Mouse (Mus musculus) kidney, embryonic 16.5 days (tissue): Measurements from ENCODE around the gene Deaf1. TPM values are rescaled to one million over a fixed set of nuclear protein-coding genes. Genes with fewer than 3 reads are reported as not detected.

Source experiments
- ATAC-seq: fragments of 200-750 bp; cut with Nextera tagmentation; 2 replicates; pipeline ENCODE4 v1.8.0; 2017; ENCODE audit warnings: moderate TSS enrichment; ENCODE audit not compliant: low FRiP score, low TSS enrichment
- H3K27ac ChIP-seq: fragments of 300-500 bp; sonication (generic); 2 replicates; pipeline ENCODE4 v1.5.1; 2014; ENCODE audit warnings: low read length
- H3K27me3 ChIP-seq: fragments of 300-500 bp; sonication (generic); 2 replicates; pipeline ENCODE4 v1.6.1; 2014; ENCODE audit warnings: low read length, control low read depth, mixed read lengths; ENCODE audit not compliant: insufficient read depth
- H3K36me3 ChIP-seq: fragments of 300-500 bp; sonication (generic); 2 replicates; pipeline ENCODE4 v1.6.1; 2014; ENCODE audit warnings: low read length, control low read depth, mixed read lengths; ENCODE audit not compliant: insufficient read depth
- H3K4me1 ChIP-seq: fragments of 300-500 bp; sonication (generic); 2 replicates; pipeline ENCODE4 v1.6.1; 2014; ENCODE audit warnings: low read length, control low read depth, mixed read lengths; ENCODE audit not compliant: insufficient read depth
- H3K4me2 ChIP-seq: fragments of 300-500 bp; sonication (generic); replicated peaks from 2 replicates; pipeline ENCODE4 v1.6.1; 2014; ENCODE audit warnings: low read depth, low read length
- H3K4me3 ChIP-seq: fragments of 300-500 bp; sonication (generic); 2 replicates; pipeline ENCODE4 v1.5.1; 2014; ENCODE audit warnings: mild to moderate bottlenecking, low read length
- H3K9ac ChIP-seq: fragments of 300-500 bp; sonication (generic); replicated peaks from 2 replicates; pipeline ENCODE4 v1.6.1; 2014; ENCODE audit warnings: low read length
- H3K9me3 ChIP-seq: fragments of 300-500 bp; sonication (generic); 2 replicates; pipeline ENCODE4 v1.6.1; 2016; ENCODE audit warnings: low read length, control low read depth
- WGBS: fragments of 180-500 bp; shearing (Covaris S2); extraction: QIAGEN DNeasy Blood & Tissue Kit; methylation state at CpG from one replicate; pipeline ENCODE4 v1.1.7; 2014; 5-methylcytosine and 5-hydroxymethylcytosine counted together
- polyA plus RNA-seq: library from polyadenylated mRNA; unstranded; fragments of >200 nt; fragmentation: Nextera tagmentation; extraction: Ambion mirVana; gene quantifications from 2 replicates; pipeline ENCODE4 v1.2.1, GENCODE M21; 2015

The Deaf1 gene
- 77.4 and 87.5 TPM in 2 replicates for polyA plus RNA-seq

DNA sequence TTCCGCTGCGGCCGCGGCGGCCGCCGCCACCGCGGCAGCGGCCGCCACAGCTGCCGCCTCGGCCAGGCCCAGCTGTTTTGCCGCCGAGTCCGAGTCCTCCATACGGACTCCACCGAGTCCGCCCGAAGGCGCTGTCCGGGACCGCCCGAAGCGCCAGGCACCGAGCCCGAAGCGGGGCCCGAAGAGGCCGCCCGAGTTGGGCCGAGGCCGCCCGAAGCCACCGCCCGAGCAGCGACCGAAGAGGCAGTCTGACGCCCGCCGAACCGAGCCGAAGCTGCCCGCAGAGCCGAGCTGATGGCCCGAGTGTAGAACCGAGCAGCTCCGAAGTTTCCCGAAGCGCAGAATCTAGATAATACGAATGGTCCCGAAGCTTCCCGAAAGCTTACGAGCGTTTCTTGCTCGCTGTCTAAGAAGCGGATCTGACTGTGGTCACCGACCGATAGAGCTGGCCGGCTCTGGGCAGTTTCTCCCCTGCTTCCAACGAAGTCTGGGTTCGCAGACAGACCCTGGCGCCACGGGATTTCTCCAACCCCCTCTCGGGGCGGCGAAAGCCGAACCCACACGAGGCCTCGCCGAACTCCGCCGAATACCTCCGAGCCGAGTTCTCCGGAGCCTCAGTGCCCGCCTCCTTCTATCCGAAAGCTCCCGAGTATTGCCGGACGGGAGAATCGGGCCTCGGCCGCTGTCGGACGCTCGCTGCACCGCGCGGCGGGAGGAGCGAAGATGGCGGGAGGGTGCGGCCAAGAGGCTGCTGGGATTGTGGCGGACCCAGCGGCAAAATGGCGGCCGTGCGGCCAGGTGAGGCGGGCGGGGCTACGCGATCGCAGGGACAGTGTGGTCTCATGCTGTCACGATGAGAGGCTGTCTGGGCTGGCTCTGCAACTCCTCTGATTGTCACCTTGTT is at the start of gene Deaf1, which contains the start of gene Tmem80:
Deaf1 (minus strand) TSS at position 222 of the 904 bp plus-strand sequence.
Tmem80 (plus strand) TSS at position 271 of the 904 bp plus-strand sequence.
- Histone ChIP-seq H3K27ac (peak within 1 kb of the TSS; percentile 100), H3K4me1 (peaks cover 28% of the 10 kb centered on the region), H3K27me3 (no peaks in the 10 kb centered on the region), H3K4me2 (peak within 1 kb of the TSS; percentile 82), H3K36me3 (peaks cover 13% of the 10 kb centered on the region), H3K9ac (peak within 1 kb of the TSS; percentile 95), H3K9me3 (no peaks in the 10 kb centered on the region), H3K4me3 (peak within 1 kb of the TSS; percentile 69)
- WGBS, result under 1% methylated on average over 105 of the region's 105 CpGs
- ATAC-seq, result peak; percentile 96

DNA sequence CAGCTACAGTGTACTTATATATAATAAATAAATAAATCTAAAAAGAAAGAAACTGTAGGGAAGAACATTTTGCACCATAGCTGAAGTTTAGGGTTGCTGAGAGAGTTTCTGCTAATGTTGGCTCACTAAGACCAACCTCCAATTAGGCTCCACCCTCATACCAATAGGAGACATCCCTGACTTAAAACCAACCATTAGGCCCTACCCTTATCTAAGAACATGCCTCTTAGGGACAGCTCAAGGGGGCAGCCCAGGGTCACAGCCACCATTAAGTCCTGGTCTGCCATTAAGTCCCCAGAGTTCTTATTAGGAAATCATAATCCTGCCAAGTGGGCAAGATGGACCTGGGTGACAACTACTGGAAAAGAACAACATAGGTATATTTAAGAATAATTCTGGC is 46.9 kb upstream of the Deaf1 start:
- Histone ChIP-seq H3K4me1 (0 out of 2 replicates have a peak, but pooled peaks cover 5% of the 10 kb centered on the region), H3K4me2 (no peak overlapping the region), H3K9ac (no peak overlapping the region), H3K27me3 (no peaks in the 10 kb centered on the region), H3K9me3 (no peaks in the 10 kb centered on the region), H3K27ac (no peak overlapping the region), H3K36me3 (no peaks in the 10 kb centered on the region), H3K4me3 (no peak overlapping the region)
- ATAC-seq, result no peak

DNA sequence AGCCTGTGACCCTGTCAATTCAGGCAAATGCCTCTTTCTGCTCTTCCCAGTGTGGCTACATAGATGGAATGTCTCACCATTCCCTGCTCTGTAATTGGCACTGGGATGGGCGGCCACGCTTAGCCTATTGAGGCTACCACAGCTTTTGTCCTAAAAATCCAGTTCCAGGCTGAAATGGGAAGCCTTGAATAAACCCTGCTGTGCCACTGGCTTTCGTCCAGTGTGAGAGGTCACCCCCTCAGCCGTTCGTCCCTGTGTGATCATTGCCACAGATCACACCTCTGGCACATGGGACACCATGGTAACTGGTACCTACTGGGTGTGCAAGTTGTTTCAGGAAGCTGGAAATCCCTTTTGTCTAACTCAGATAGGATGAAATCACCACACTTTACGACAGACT is 46.1 kb upstream of the Deaf1 start:
- no peaks in the 10 kb centered on the region for H3K36me3 ChIP-seq
- H3K4me2 ChIP-seq, result no peak overlapping the region
- no peak overlapping the region for H3K9ac ChIP-seq
- 64% methylated on average over 6 of the region's 6 CpGs for WGBS
- no peaks in the 10 kb centered on the region for H3K27me3 ChIP-seq
- ATAC-seq, result no peak
- H3K4me3 ChIP-seq, result no peak overlapping the region
- H3K4me1 ChIP-seq, result 0 out of 2 replicates have a peak, but pooled peaks cover 5% of the 10 kb centered on the region
- no peaks in the 10 kb centered on the region for H3K9me3 ChIP-seq
- no peak overlapping the region for H3K27ac ChIP-seq

DNA sequence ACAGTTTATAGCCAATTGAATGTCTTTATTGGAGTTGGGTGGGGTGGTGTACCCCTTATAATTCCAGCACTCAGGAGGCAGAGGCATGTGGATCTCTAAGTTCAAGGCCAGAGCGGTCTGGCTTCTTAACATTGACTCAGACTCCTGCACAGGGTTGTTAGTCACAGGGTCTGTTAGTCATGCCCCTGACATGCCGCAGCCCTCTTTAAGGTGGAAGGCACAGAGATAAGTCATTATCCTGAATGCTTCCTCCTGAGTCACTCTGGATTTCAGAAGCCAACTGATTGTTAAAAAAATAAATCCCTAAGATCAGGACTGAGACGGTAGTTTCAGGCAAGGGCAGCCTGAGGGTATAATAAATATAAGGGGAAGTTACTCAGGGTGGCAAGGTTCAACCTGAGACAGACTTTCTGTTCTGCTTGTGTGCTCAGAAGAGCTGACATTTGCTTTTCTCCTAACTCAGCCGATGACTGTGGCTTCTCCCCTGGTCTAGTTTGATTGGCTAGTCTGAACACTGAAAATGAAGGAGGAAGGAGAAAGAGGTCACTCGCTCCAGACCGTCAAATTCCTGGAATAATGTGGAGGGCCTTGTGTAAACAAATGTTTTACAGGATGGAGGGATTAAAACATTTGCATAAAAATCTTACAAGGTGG is 44.6 kb upstream of the Deaf1 start:
- no peak for ATAC-seq
- no peaks in the 10 kb centered on the region for H3K27me3 ChIP-seq
- no peak overlapping the region for H3K4me3 ChIP-seq
- no peaks in the 10 kb centered on the region for H3K36me3 ChIP-seq
- WGBS, result 43% methylated on average over 6 of the region's 6 CpGs
- no peak overlapping the region for H3K4me2 ChIP-seq
- peak overlapping the region; percentile 3; the same call in 1 of the 2 replicates for H3K27ac ChIP-seq
- H3K9me3 ChIP-seq, result no peaks in the 10 kb centered on the region
- H3K4me1 ChIP-seq, result 0 out of 2 replicates have a peak, but pooled peaks cover 5% of the 10 kb centered on the region
- H3K9ac ChIP-seq, result no peak overlapping the region

DNA sequence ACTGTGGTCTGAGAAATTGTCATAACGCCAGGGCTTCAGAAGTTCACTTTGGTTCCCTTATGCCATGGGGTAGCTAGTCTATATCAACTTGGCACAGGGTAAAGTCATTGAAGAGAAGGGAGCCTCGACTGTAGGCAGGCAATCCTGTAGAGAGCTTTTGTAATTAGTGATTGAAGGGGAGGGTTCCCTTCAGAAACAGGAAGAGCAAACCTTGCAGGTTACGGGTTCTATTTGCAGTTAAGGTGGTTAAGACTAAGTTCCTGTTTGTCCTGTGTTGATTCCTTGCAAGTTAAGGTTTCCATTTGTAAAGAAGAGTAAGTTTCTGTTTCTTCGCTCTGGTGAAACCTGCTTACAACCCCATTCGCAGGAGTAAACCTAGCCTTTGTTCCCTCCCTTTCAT is 42.4 kb upstream of the Deaf1 start:
- H3K4me3 ChIP-seq, result no peak overlapping the region
- H3K9me3 ChIP-seq, result no peaks in the 10 kb centered on the region
- WGBS, result 71% methylated on average over 5 of the region's 5 CpGs
- H3K36me3 ChIP-seq, result no peaks in the 10 kb centered on the region
- H3K4me2 ChIP-seq, result no peak overlapping the region
- H3K27ac ChIP-seq, result no peak overlapping the region
- H3K4me1 ChIP-seq, result 0 out of 2 replicates have a peak, but pooled peaks cover 5% of the 10 kb centered on the region
- H3K27me3 ChIP-seq, result no peaks in the 10 kb centered on the region; the same call in 1 of the 2 replicates
- no peak for ATAC-seq
- no peak overlapping the region for H3K9ac ChIP-seq

DNA sequence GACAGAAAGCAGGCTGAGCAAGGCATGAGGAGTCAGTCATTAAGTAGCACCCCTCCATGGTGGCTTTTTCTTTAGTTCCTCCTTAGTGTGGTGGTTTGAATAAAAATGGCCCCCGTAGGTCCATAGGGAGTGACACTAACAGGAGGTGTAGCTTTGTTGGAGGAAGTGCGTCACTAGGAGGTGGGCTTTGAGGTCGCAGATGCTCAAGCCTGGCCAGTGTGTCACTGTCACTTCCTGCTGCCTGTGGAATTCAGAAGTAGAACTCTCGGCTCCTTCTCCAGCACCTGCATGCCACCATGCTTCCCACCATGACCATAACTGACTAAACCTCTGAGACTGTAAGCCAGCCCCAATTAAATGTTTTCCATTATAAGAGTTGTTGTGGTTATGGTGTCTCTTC is 39.9 kb upstream of the Deaf1 start:
- Histone ChIP-seq H3K27ac (no peak overlapping the region), H3K9ac (no peak overlapping the region), H3K4me2 (no peak overlapping the region), H3K4me3 (no peak overlapping the region), H3K36me3 (no peaks in the 10 kb centered on the region), H3K4me1 (0 out of 2 replicates have a peak, but pooled peaks cover 4% of the 10 kb centered on the region), H3K27me3 (no peaks in the 10 kb centered on the region; the same call in 1 of the 2 replicates), H3K9me3 (no peaks in the 10 kb centered on the region)
- ATAC-seq, result no peak
- WGBS, result 76% methylated on average over 4 of the region's 4 CpGs

DNA sequence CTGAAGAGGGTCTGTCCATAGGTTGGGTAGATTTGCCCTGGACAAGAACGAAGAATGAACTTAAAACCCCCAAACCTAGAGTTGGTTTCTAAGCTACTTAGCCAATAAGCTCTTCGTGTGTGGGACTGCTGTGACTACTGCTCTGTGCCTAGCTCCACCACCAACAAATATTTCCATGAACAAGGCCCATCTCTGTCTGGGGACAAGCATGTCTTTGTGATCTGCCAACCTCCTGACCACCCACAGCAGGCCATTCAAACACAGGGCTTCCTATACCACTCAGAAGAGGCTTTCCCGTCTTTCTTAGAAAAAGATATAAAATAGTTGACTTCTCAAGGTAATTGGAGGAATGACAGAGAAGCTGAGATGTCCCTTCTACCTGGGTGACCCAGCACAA is 37.6 kb upstream of the Deaf1 start:
- no peak overlapping the region for H3K27ac ChIP-seq
- H3K4me3 ChIP-seq, result no peak overlapping the region
- H3K4me1 ChIP-seq, result no peaks in the 10 kb centered on the region
- H3K9ac ChIP-seq, result no peak overlapping the region
- no peaks in the 10 kb centered on the region for H3K36me3 ChIP-seq
- peaks cover 5% of the 10 kb centered on the region; the same call in 1 of the 2 replicates for H3K27me3 ChIP-seq
- 76% methylated on average over 3 of the region's 3 CpGs for WGBS
- H3K9me3 ChIP-seq, result no peaks in the 10 kb centered on the region
- ATAC-seq, result no peak
- no peak overlapping the region for H3K4me2 ChIP-seq

DNA sequence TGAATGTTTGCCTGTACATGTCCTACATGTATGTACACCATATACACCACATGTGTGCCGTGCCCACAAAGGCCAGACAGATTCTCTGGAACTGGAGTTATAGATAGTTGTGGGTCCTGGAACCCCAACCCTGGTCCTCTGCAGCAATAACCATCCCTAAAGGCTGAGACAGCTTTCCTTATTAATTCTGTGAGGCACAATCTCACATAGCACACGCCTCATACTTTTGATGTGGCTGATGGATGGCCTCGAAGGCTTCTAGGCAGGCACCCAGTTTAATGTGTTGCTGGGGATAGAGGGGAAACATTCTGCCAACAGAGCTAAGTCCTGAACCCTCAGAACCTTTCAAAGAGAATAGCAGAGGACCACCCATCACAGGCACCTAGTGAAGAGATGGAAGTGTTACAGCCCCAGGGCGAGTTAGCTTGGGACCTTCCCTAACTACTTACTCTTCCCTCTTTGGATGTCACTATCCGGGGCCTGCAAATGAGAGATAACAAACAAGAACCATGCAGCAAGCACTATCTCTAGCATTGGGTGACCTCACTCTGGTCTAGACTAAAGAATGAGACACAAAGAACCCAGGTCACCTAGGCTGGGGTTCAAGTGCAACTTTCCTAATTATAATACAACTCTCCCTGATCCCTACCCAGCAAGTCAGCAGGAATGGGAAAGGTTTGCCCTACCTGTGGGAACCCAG is 37.0 kb upstream of the Deaf1 start:
- Histone ChIP-seq H3K27me3 (peaks cover 5% of the 10 kb centered on the region; the same call in 1 of the 2 replicates), H3K4me1 (no peaks in the 10 kb centered on the region), H3K4me3 (no peak overlapping the region), H3K27ac (no peak overlapping the region), H3K36me3 (no peaks in the 10 kb centered on the region), H3K9ac (no peak overlapping the region), H3K9me3 (no peaks in the 10 kb centered on the region), H3K4me2 (no peak overlapping the region)
- 84% methylated on average over 5 of the region's 5 CpGs for WGBS
- no peak for ATAC-seq

DNA sequence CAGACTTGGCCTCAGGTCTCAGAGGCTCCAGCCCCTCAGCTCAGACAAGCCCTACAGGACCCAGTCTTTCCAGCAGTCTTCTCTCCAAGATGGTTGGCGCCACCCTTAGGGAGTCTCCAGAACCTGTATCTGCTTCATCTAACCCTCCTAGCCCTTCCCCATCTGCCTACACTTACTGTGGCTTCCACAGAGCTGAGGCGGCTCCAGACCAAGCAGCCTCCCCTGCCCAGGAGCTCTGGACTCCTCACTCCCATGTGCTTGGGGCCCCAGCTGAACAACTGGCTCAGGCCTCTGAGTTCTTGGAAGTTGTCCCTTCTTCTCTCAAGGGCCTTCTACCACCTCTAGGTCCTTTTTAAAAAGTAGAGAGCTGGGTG is 36.2 kb upstream of the Deaf1 start:
- WGBS, result 64% methylated on average over 2 of the region's 2 CpGs
- ATAC-seq, result no peak
- no peaks in the 10 kb centered on the region for H3K9me3 ChIP-seq

More for the DNA sequence above, 36.2 kb upstream of the Deaf1 start:
- no peak overlapping the region for H3K4me3 ChIP-seq
- H3K36me3 ChIP-seq, result no peaks in the 10 kb centered on the region
- no peak overlapping the region for H3K4me2 ChIP-seq
- H3K9ac ChIP-seq, result no peak overlapping the region
- H3K4me1 ChIP-seq, result no peaks in the 10 kb centered on the region
- H3K27ac ChIP-seq, result no peak overlapping the region
- H3K27me3 ChIP-seq, result peaks cover 5% of the 10 kb centered on the region; the same call in 1 of the 2 replicates
